Mouse (Mus musculus) kidney, adult 2 months (tissue): ENCODE data around the gene Cyp27a1. TPM values are rescaled to one million over a fixed set of nuclear protein-coding genes. Genes with fewer than 3 reads are reported as not detected.

Source experiments
- DNase-seq: peaks from one replicate; pipeline ENCODE4 v3.0.0; 2021
- H3K27ac ChIP-seq: fragments of 200-500 bp; 2 replicates; pipeline ENCODE4 v1.5.1; 2012; ENCODE audit warnings: low read depth, low read length, control low read depth, inconsistent platforms; ENCODE audit not compliant: insufficient read depth
- H3K27me3 ChIP-seq: fragments of 200-500 bp; replicated peaks from 2 replicates; pipeline ENCODE4 v1.6.1; 2012; ENCODE audit warnings: mild to moderate bottlenecking, moderate library complexity, low read length, inconsistent platforms; ENCODE audit not compliant: control insufficient read depth, insufficient read depth
- H3K36me3 ChIP-seq: fragments of 200-500 bp; 2 replicates; pipeline ENCODE4 v1.6.1; 2012; ENCODE audit warnings: mild to moderate bottlenecking, moderate library complexity, low read length, inconsistent platforms; ENCODE audit not compliant: control insufficient read depth, insufficient read depth
- H3K4me1 ChIP-seq: fragments of 200-500 bp; 2 replicates; pipeline ENCODE4 v1.6.1; 2011; ENCODE audit warnings: low read length; ENCODE audit not compliant: control insufficient read depth, insufficient read depth
- H3K4me3 ChIP-seq: fragments of 200-500 bp; 2 replicates; pipeline ENCODE4 v1.5.1; 2011; ENCODE audit warnings: mild to moderate bottlenecking, low read depth, low read length, control low read depth; ENCODE audit not compliant: insufficient read depth
- CTCF ChIP-seq: fragments of 200-500 bp; conservative IDR thresholded peaks from 2 replicates; pipeline ENCODE4 v1.5.1; 2011; ENCODE audit warnings: low read depth, mild to moderate bottlenecking, control low read depth, low read length, moderate library complexity, mixed read lengths; ENCODE audit not compliant: insufficient read depth, insufficient read length
- POLR2A ChIP-seq: fragments of 200-500 bp; IDR thresholded peaks from one replicate; pipeline ENCODE4 v1.6.1; 2011; ENCODE audit warnings: low read depth, low read length, control low read depth
- WGBS: fragments of 180-500 bp; shearing (Covaris S2); methylation state at CpG from one replicate; pipeline ENCODE4 v1.1.7; 2018; 5-methylcytosine and 5-hydroxymethylcytosine counted together
- polyA plus RNA-seq: library from polyadenylated mRNA; depleted of rRNA; stranded (reverse); fragments of >200 nt; gene quantifications from 2 replicates; pipeline ENCODE4 v1.2.3, GENCODE M21; 2012

The Cyp27a1 gene
- polyA plus RNA-seq, 1 experiment = 34.6 TPM

- no peaks in the 10 kb centered on the region for H3K27me3 ChIP-seq
- H3K36me3 ChIP-seq = no peaks in the 10 kb centered on the region
- H3K4me1 ChIP-seq = peaks cover 30% of the 10 kb centered on the region
- no peak for DNase-seq
- TF ChIP-seq POLR2A = no peak
- no peak for TF ChIP-seq CTCF
- no peak overlapping the region for H3K4me3 ChIP-seq
- H3K27ac ChIP-seq = no peak overlapping the region
- WGBS = 98% methylated on average over 3 of the region's 3 CpGs
These were observed 39.5 kb downstream of the Cyp27a1 start for GRCm38 (mm10) chr1:74752833-74753232.

GRCm38 (mm10) chr1:74753266-74753974 lies 40.0 kb downstream of the Cyp27a1 start:
- no peak for TF ChIP-seq POLR2A
- no peak for TF ChIP-seq CTCF
- no peak overlapping the region for H3K27ac ChIP-seq
- no peaks in the 10 kb centered on the region for H3K36me3 ChIP-seq
- H3K27me3 ChIP-seq = no peaks in the 10 kb centered on the region
- no peak overlapping the region for H3K4me3 ChIP-seq
- H3K4me1 ChIP-seq = peaks cover 30% of the 10 kb centered on the region
- 70% methylated on average over 8 of the region's 8 CpGs for WGBS
- DNase-seq = peak; percentile 27

GRCm38 (mm10) chr1:74754175-74754785 lies 40.9 kb downstream of the Cyp27a1 start:
- DNase-seq = peak; percentile 58
- TF ChIP-seq POLR2A (no peak), CTCF (no peak)
- no peak overlapping the region for H3K4me3 ChIP-seq
- H3K27me3 ChIP-seq = no peaks in the 10 kb centered on the region
- no peaks in the 10 kb centered on the region for H3K36me3 ChIP-seq
- H3K27ac ChIP-seq = peak overlapping the region; percentile 34
- WGBS = 39% methylated on average over 5 of the region's 5 CpGs
- peaks cover 26% of the 10 kb centered on the region for H3K4me1 ChIP-seq

- Histone ChIP-seq H3K4me3 (no peak overlapping the region), H3K4me1 (peaks cover 1% of the 10 kb centered on the region; the same call in 1 of the 2 replicates), H3K36me3 (no peaks in the 10 kb centered on the region), H3K27me3 (no peaks in the 10 kb centered on the region), H3K27ac (no peak overlapping the region)
- TF ChIP-seq CTCF (peak; percentile 75), POLR2A (no peak)
- peak; percentile 77 for DNase-seq
- 20% methylated on average over 4 of the region's 4 CpGs for WGBS
These were observed 46.4 kb downstream of the Cyp27a1 start for GRCm38 (mm10) chr1:74759773-74760172.

- Histone ChIP-seq H3K27ac (no peak overlapping the region), H3K36me3 (no peaks in the 10 kb centered on the region), H3K4me1 (no peaks in the 10 kb centered on the region), H3K4me3 (no peak overlapping the region), H3K27me3 (no peaks in the 10 kb centered on the region)
- WGBS = 2% methylated on average over 6 of the region's 6 CpGs
- DNase-seq = peak; percentile 77
- TF ChIP-seq CTCF = peak; percentile 68
- TF ChIP-seq POLR2A = no peak
These were observed 49.7 kb downstream of the Cyp27a1 start for GRCm38 (mm10) chr1:74763081-74763480.

- WGBS = 9% methylated on average over 35 of the region's 35 CpGs
- no peaks in the 10 kb centered on the region for H3K36me3 ChIP-seq
- no peak for DNase-seq
- no peak overlapping the region for H3K27ac ChIP-seq
- no peak for TF ChIP-seq POLR2A
- no peak for TF ChIP-seq CTCF
- peaks cover 4% of the 10 kb centered on the region; the same call in 1 of the 2 replicates for H3K27me3 ChIP-seq
- no peak overlapping the region for H3K4me3 ChIP-seq
- no peaks in the 10 kb centered on the region for H3K4me1 ChIP-seq
These were observed 57.5 kb downstream of the Cyp27a1 start for GRCm38 (mm10) chr1:74770727-74771466.

GRCm38 (mm10) chr1:74771467-74771844 lies 58.1 kb downstream of the Cyp27a1 start:
- DNase-seq = no peak
- Histone ChIP-seq H3K36me3 (no peaks in the 10 kb centered on the region), H3K4me1 (no peaks in the 10 kb centered on the region), H3K27me3 (peaks cover 4% of the 10 kb centered on the region; the same call in 1 of the 2 replicates), H3K27ac (no peak overlapping the region), H3K4me3 (peak overlapping the region; percentile 37)
- TF ChIP-seq POLR2A = no peak
- TF ChIP-seq CTCF = no peak
- 0% methylated on average over 5 of the region's 26 CpGs for WGBS
